Mouse (Mus musculus): Measurements from ENCODE around the gene Ripor3.

DNA sequence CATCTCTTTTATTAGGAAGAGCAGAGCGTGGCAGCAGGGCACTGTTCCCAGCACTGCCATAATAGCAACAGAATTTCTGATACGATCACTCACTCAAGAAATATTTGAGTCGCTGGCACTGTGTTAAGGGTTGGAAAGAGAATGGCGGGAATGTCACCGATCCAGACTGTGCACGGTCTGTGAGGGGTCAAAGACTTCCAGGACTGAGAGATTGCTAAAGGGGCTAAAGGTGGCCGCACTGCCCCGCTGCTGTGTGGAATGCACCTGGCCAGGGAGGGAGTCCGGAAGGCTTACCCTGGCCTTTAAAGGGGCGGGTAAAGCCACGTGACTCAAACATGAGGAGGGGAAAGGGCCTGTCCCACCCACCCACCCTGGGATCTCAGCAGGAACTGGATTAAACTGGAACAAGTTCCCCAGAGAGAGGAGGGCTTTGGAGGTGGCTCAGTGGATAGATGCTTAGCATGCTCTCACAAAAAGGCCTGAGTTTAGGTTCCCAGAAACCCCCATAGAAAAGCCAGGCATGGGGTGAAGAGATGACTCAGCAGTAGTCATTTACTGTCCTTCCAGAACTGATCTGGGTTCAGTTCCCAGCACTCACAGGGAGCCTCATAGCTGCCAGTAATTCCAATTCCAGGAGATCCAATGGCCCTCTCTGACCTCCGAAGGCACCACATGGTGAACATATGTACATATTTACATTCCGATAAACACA, 48.2 kb upstream of the Ripor3 start:
- TF ChIP-seq CTCF (IDR thresholded peaks at IDR 0.05) (no peak), EP300 (IDR thresholded peaks at IDR 0.05) (peak; percentile 61)

Measured in lung, postnatal 0 days (tissue).